Mouse (Mus musculus) hindbrain, embryonic 13.5 days (tissue): ENCODE data around the gene Ddx6. TPM values are rescaled to one million over a fixed set of nuclear protein-coding genes. Genes with fewer than 3 reads are reported as not detected.
"Not testable (repeated sequence)": the region's sequence is repeated elsewhere in the genome, so short reads cannot be mapped to it uniquely, and the experiment has no call there.

ENCODE experiments used
- ATAC-seq: fragments of 200-750 bp; cut with Nextera tagmentation; 2 replicates; pipeline ENCODE4 v1.8.0; 2017; ENCODE audit warnings: moderate TSS enrichment; ENCODE audit not compliant: low FRiP score
- H3K27ac ChIP-seq: fragments of 300-500 bp; sonication (generic); 2 replicates; pipeline ENCODE4 v1.5.1; 2015; ENCODE audit warnings: inconsistent platforms, mild to moderate bottlenecking, moderate library complexity
- H3K27me3 ChIP-seq: fragments of 300-500 bp; sonication (generic); 2 replicates; pipeline ENCODE4 v1.6.1; 2015; ENCODE audit warnings: mild to moderate bottlenecking, inconsistent platforms
- H3K36me3 ChIP-seq: fragments of 300-500 bp; sonication (generic); 2 replicates; pipeline ENCODE4 v1.6.1; 2015; ENCODE audit warnings: mild to moderate bottlenecking, inconsistent platforms
- H3K4me1 ChIP-seq: fragments of 300-500 bp; sonication (generic); replicated peaks from 2 replicates; pipeline ENCODE4 v1.6.1; 2015; ENCODE audit warnings: inconsistent platforms
- H3K4me2 ChIP-seq: fragments of 300-500 bp; sonication (generic); 2 replicates; pipeline ENCODE4 v1.6.1; 2015; ENCODE audit warnings: inconsistent platforms, mild to moderate bottlenecking, moderate library complexity
- H3K4me3 ChIP-seq: fragments of 300-500 bp; sonication (generic); 2 replicates; pipeline ENCODE4 v1.5.1; 2015; ENCODE audit warnings: mild to moderate bottlenecking, inconsistent platforms
- H3K9ac ChIP-seq: fragments of 300-500 bp; sonication (generic); 2 replicates; pipeline ENCODE4 v1.6.1; 2015; ENCODE audit warnings: mild to moderate bottlenecking, inconsistent platforms
- H3K9me3 ChIP-seq: fragments of 300-500 bp; sonication (generic); 2 replicates; pipeline ENCODE4 v1.6.1; 2016; ENCODE audit warnings: inconsistent platforms
- WGBS: fragments of 180-500 bp; shearing (Covaris S2); methylation state at CpG from one replicate; pipeline ENCODE4 v1.1.7; 2015; 5-methylcytosine and 5-hydroxymethylcytosine counted together
- polyA plus RNA-seq: library from polyadenylated mRNA; unstranded; fragments of >200 nt; fragmentation: Nextera tagmentation; extraction: Ambion mirVana; gene quantifications from 2 replicates; pipeline ENCODE4 v1.2.1, GENCODE M21; 2015

Gene Ddx6
- polyA plus RNA-seq, 1 experiment from 2014 or later, result 26.1 TPM

DNA sequence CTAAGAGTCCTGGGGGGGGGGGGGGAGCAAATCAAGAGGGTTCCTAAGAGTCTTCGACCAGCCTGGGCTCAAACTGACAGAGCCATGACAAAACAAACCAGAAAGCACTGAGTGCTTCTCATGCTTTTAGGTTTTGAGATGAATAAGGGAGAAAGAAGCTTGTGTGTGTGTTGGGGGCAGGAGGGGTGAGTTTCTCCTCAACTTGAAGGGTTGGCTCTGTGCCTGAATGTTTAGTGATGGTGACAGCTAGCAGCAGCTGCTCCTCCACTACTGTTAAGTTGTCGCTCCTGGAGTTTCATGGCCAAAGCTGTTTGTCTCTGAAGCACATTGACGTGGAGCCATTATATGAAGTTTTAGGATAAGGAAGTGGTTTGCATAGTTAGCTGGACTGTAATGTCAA is 16.4 kb downstream of the Ddx6 start:
- Histone ChIP-seq H3K36me3 (peaks cover 80% of the 10 kb centered on the region), H3K4me2 (no peak overlapping the region), H3K27me3 (no peaks in the 10 kb centered on the region), H3K4me1 (no peaks in the 10 kb centered on the region), H3K4me3 (no peak overlapping the region), H3K27ac (no peak overlapping the region), H3K9me3 (no peaks in the 10 kb centered on the region), H3K9ac (no peak overlapping the region)
- WGBS, result 52% methylated on average over 3 of the region's 3 CpGs
- ATAC-seq, result no peak

DNA sequence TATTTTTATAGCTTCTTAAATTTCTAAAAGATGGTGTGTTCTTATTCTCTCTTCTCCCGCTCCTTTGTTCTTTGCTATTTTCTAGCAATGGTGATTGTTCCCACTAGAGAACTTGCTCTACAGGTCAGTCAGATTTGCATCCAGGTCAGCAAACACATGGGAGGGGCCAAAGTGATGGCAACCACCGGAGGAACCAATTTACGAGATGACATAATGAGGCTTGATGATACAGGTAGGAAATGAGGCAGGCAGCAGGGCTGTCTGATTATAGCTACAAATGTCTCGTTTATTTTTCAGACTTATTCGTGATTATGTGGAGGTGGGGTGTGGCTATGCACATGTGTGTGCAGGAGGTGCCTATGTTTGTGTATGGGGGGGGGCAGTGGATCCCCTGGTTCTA is 19.7 kb downstream of the Ddx6 start:
- no peak overlapping the region for H3K27ac ChIP-seq
- no peak overlapping the region for H3K4me3 ChIP-seq
- peaks cover 76% of the 10 kb centered on the region for H3K36me3 ChIP-seq
- WGBS, result 79% methylated on average over 5 of the region's 5 CpGs
- no peak overlapping the region for H3K4me2 ChIP-seq
- H3K27me3 ChIP-seq, result no peaks in the 10 kb centered on the region
- H3K9me3 ChIP-seq, result no peaks in the 10 kb centered on the region
- no peaks in the 10 kb centered on the region for H3K4me1 ChIP-seq
- H3K9ac ChIP-seq, result no peak overlapping the region
- ATAC-seq, result no peak

DNA sequence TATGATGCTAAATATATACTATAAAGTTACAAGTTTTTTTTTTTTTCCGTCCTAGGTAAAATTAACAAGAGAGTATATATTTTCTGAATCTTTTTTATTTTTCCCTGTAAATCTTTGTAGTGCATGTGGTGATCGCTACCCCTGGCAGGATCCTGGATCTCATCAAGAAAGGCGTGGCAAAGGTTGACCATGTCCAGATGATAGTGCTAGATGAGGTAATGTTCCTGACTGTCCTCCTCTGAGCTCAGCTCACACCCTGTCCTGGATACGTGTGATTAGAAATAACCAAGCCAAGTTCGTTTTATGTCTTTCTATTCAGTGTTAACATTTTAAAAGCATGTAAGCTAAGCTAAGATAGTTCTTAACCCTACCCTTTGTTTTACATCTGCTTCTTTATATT is 21.6 kb downstream of the Ddx6 start:
- Histone ChIP-seq H3K9ac (no peak overlapping the region), H3K9me3 (no peaks in the 10 kb centered on the region), H3K27me3 (no peaks in the 10 kb centered on the region), H3K27ac (no peak overlapping the region), H3K36me3 (peaks cover 79% of the 10 kb centered on the region), H3K4me3 (no peak overlapping the region), H3K4me1 (no peaks in the 10 kb centered on the region), H3K4me2 (no peak overlapping the region)
- WGBS, result 94% methylated on average over 5 of the region's 5 CpGs
- no peak for ATAC-seq

DNA sequence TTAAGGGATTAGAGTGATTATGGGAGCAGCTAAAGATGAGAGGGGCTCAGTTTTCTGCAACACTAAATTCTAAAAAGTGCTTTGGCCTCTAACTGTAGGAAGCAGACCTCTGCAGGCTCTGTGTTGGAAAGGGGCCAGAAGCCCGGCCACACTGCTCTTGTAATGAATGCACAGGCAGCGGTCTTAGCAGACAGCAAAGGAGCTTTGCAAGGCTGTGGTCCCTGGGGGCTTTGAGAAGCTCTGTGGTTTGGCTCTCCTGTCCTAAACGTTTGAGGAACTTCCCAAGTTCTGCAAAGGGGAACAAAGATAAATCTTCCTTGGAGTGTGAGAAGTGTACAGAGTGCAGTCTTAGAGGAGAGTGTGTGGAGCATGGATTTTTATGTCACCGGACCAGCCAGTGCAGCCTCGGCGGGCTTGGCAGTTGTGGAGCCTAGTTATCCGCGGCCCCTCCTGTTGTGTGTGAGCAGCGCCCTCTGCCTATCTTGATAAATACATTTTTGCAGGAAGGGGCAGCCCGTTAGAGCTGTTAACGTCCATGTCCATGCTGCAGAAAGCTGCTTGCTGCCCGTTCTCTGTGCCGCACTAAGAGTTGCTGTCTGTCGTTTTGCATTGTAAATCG is 33.0 kb downstream of the Ddx6 start:
- ATAC-seq, result no peak

DNA sequence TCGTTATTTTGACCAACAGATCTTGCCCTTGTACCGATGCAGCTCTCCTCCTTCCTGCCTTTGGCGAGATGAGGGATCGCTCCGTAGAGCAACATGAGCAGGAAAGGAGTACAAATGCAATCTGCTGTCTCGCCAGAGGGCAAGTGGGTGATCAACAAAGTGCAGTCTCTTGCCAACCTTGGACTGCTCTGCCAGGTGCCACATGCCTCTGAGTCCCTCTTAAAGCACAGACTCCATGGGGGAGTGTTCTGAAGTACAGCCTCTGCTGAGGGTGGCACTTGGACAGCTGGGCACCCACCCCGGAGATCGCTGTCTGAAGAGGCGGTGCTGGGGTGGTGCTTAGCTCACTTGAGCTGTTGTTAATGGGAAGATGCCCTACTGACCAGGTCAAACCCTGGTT is 34.0 kb downstream of the Ddx6 start:
- peaks cover 55% of the 10 kb centered on the region for H3K36me3 ChIP-seq
- WGBS, result 98% methylated on average over 9 of the region's 9 CpGs

More for the DNA sequence above, 33.0 kb downstream of the Ddx6 start:
- H3K27me3 ChIP-seq, result no peaks in the 10 kb centered on the region
- no peak overlapping the region for H3K4me2 ChIP-seq
- H3K9me3 ChIP-seq, result no peaks in the 10 kb centered on the region
- peaks cover 65% of the 10 kb centered on the region for H3K36me3 ChIP-seq
- 0 out of 2 replicates have a peak, but pooled peaks cover 2% of the 10 kb centered on the region for H3K4me1 ChIP-seq
- H3K4me3 ChIP-seq, result no peak overlapping the region
- 67% methylated on average over 15 of the region's 15 CpGs for WGBS
- H3K27ac ChIP-seq, result 0 out of 2 replicates have a peak overlapping the region, but pooled peaks have one; percentile 42
- H3K9ac ChIP-seq, result no peak overlapping the region

DNA sequence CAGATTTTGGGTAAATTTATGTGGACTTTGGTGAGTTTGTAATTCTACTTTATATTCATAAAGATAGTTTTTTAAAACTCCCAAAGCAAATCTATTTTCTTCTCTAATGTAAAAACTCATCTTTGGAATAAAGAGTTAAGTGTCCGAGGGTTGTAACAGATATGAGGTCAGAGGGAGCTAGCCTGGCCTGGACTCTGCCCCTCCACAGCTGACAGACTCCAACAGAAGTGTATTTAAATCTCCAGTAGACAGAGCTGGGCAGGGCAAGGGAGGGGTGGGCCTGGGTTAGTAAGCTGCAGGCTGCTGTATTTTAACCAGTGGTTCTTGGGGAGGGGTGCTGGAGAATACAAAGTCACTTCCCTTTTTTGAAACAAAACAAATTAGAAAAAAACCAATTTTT is 35.3 kb downstream of the Ddx6 start:
- H3K27me3 ChIP-seq, H3K4me1 ChIP-seq, H3K9me3 ChIP-seq, H3K4me3 ChIP-seq, ATAC-seq, H3K27ac ChIP-seq, H3K9ac ChIP-seq, H3K4me2 ChIP-seq: not testable (repeated sequence)
- 94% methylated on average over 1 of the region's 1 CpGs for WGBS
- peaks cover 42% of the 10 kb centered on the region for H3K36me3 ChIP-seq

More for the DNA sequence above, 34.0 kb downstream of the Ddx6 start:
- not testable (repeated sequence) for H3K4me2 ChIP-seq, H3K27me3 ChIP-seq, H3K4me1 ChIP-seq, H3K9me3 ChIP-seq, ATAC-seq, H3K27ac ChIP-seq, H3K9ac ChIP-seq, H3K4me3 ChIP-seq

DNA sequence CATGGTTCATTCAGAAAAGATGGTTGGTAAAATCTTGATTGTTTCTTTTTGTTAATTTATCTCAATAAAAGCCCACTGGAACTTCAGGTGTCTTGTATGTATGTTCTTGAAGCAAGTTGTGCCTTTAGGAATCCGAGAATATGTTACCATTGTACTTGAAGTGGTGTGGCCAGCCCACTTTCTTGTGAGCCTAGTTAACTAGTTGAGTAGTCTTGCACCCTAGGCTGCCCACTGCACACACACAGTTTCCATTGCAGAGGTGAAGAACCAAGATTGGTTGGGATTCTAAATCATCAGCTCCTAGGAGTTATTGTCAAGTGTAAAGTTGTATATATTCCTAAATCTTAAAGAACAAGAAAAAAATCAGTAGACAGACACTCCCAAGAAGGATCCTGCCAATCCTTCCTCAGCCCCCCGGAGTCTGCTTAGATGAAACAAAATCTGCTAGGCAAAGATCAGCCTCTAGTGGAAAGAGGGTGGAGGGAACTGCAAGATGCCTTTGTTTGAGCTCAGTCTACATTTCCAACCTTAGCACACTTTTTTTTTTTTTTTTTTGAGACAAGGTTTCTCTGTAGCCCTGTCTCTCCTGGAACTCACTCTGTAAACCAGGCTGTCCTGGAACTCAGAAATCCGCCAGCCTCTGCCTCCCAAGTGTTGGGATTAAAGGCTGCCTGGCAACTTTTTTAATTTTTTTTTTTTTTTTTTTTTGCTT is 36.1 kb downstream of the Ddx6 start:
- Histone ChIP-seq H3K27me3 (no peaks in the 10 kb centered on the region), H3K27ac (no peak overlapping the region), H3K9ac (no peak overlapping the region), H3K4me1 (0 out of 2 replicates have a peak, but pooled peaks cover 2% of the 10 kb centered on the region), H3K9me3 (no peaks in the 10 kb centered on the region), H3K36me3 (peaks cover 34% of the 10 kb centered on the region), H3K4me2 (no peak overlapping the region), H3K4me3 (no peak overlapping the region)
- no peak for ATAC-seq
- WGBS, result 96% methylated on average over 3 of the region's 3 CpGs

DNA sequence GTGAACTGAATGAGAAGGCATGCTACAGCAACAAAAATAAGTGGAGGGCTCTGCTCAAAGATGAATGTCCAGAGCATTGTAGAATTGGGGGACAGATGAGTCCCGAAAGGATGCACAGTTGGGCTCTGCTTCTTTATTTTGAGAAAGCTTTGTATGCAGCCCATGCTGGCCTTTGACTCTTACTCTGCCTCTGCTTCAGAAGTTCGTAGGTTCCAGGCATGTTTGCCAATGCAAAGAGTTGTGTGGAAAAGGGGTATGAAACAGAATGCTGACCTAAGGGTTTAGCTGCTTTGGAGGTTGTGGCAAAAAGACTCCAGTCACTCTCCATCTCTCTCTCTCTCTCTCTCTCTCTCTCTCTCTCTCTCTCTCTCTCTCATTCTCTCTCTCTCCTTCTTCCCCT is 36.9 kb downstream of the Ddx6 start:
- 84% methylated on average over 2 of the region's 2 CpGs for WGBS
- ATAC-seq, result no peak

DNA sequence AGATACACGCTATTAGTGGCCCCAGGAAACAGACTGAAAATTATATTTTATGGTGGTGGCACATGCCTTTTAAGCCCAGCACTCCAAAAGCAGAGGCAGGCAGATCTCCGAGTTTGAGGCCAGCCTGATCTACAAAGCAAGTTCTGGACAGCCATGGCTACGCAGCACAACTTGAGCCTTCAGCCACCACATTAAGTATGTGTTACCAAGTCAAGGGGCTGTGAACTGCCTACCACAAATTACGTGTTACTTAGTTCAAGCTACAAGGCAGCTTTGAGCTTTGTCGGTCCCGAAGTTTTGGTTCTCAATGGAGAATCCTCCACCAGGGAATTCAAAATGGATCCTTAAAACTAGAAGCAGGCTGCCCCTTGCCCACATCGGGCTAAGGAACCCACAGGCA is 38.4 kb downstream of the Ddx6 start:
- Histone ChIP-seq H3K9me3 (no peaks in the 10 kb centered on the region), H3K27ac (no peak overlapping the region), H3K4me3 (no peak overlapping the region), H3K36me3 (peaks cover 13% of the 10 kb centered on the region), H3K4me1 (no peaks in the 10 kb centered on the region), H3K4me2 (no peak overlapping the region), H3K9ac (no peak overlapping the region), H3K27me3 (no peaks in the 10 kb centered on the region)
- no peak for ATAC-seq
- 94% methylated on average over 7 of the region's 7 CpGs for WGBS

More for the DNA sequence above, 36.9 kb downstream of the Ddx6 start:
- no peak overlapping the region for H3K9ac ChIP-seq
- H3K27me3 ChIP-seq, result no peaks in the 10 kb centered on the region
- 0 out of 2 replicates have a peak, but pooled peaks cover 2% of the 10 kb centered on the region for H3K4me1 ChIP-seq
- no peak overlapping the region for H3K4me3 ChIP-seq
- no peak overlapping the region for H3K27ac ChIP-seq
- no peak overlapping the region for H3K4me2 ChIP-seq
- H3K36me3 ChIP-seq, result peaks cover 26% of the 10 kb centered on the region
- H3K9me3 ChIP-seq, result no peaks in the 10 kb centered on the region

DNA sequence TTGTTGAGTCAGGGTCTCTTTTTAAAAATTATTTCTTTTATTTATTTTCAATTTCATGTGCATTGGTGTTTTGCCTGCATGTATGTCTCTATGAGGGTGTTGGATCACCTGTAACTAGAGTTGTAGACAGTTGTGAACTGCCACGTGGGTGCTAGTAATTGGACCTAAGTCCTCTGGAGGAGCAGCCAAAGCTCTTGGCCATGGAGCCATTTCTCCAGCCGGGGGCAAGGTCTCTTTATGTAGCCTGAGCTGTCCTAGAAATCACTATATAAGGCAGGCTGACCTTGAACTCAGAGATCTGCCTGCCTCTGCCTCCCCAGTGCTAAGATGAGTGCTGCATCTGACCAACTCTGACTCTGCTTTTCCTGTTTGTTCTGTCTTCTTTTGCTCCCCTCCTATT is 39.5 kb downstream of the Ddx6 start:
- Histone ChIP-seq H3K27ac (no peak overlapping the region), H3K36me3 (peaks cover 4% of the 10 kb centered on the region; the same call in 1 of the 2 replicates), H3K4me1 (no peaks in the 10 kb centered on the region), H3K9me3 (no peaks in the 10 kb centered on the region), H3K4me3 (no peak overlapping the region), H3K4me2 (no peak overlapping the region), H3K9ac (no peak overlapping the region), H3K27me3 (no peaks in the 10 kb centered on the region)
- 87% methylated on average over 2 of the region's 2 CpGs for WGBS
- ATAC-seq, result no peak

DNA sequence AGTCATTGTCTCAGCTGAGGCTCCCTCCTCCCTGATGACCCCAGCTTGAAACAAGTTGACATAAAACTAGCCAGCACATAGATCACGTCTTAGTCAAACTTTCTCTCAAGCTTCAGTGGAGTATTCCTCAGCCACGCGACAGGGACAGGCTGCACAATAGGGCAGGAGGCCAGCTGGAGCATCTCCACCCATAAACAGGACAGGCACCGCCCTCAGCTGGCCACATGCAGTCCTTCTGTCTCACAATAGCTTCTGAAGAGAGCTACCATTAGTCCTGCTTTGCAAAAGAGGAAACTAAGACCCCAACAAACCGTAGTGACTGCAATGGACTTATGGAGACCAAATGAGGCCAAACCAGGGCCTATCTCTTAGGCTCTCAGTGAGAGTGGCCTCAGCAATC is 40.8 kb downstream of the Ddx6 start:
- Histone ChIP-seq H3K9me3 (no peaks in the 10 kb centered on the region), H3K4me2 (no peak overlapping the region), H3K4me1 (no peaks in the 10 kb centered on the region), H3K4me3 (no peak overlapping the region), H3K36me3 (peaks cover 3% of the 10 kb centered on the region; the same call in 1 of the 2 replicates), H3K27me3 (no peaks in the 10 kb centered on the region), H3K9ac (no peak overlapping the region), H3K27ac (no peak overlapping the region)
- WGBS, result 73% methylated on average over 5 of the region's 5 CpGs
- no peak for ATAC-seq

DNA sequence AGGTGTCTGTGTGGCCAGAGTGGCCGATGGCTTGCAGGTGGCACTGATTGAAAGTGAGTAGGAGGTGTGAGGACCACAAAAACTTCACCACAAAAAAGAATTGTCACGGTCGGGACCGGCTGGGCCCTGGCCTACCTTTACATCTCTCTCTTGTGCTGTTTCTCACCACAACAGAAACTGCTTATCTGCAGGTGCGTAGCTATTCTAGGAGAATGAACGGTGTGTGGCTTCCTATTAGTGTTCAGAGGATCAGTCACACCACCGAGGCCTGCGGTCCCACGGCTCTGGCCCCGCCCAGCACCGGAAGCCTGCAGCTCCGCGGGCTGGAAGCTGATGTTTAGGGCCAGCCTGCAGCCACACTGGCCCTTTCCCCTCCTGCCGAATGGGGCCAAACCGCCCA is 41.2 kb downstream of the Ddx6 start:
- H3K36me3 ChIP-seq, result no peaks in the 10 kb centered on the region
- no peak overlapping the region for H3K4me3 ChIP-seq
- no peak overlapping the region for H3K27ac ChIP-seq
- WGBS, result 74% methylated on average over 15 of the region's 15 CpGs
- H3K9ac ChIP-seq, result no peak overlapping the region
- no peaks in the 10 kb centered on the region for H3K27me3 ChIP-seq
- H3K4me2 ChIP-seq, result no peak overlapping the region
- H3K4me1 ChIP-seq, result no peaks in the 10 kb centered on the region
- no peaks in the 10 kb centered on the region for H3K9me3 ChIP-seq
- ATAC-seq, result no peak

DNA sequence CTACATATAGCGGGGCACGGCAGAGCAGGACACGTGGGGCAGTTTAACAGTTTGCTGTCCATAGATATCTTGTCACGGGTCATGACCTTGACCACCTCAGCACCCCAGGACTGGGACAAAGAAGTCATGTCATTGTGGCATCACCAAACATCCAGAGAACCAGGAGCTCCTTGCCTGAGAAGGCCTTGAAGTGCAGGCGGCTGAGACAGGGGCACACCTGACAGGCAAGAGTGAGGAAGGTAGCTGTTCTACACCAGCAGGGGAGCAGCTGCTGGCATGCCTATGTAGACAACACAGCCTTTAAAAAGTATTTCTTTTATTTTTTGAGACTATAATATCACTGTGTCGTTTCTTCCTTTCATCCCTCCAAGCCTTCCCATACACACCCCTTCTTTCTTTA is 41.7 kb downstream of the Ddx6 start:
- Histone ChIP-seq H3K4me2 (no peak overlapping the region), H3K9me3 (no peaks in the 10 kb centered on the region), H3K27ac (no peak overlapping the region), H3K4me1 (no peaks in the 10 kb centered on the region), H3K27me3 (no peaks in the 10 kb centered on the region), H3K9ac (no peak overlapping the region), H3K4me3 (no peak overlapping the region), H3K36me3 (no peaks in the 10 kb centered on the region)
- 85% methylated on average over 6 of the region's 6 CpGs for WGBS
- no peak for ATAC-seq
